Mouse (Mus musculus): ENCODE results near the gene Rtl8c. TPM values are rescaled to one million over a fixed set of nuclear protein-coding genes. Genes with fewer than 3 reads are reported as not detected.
A peak's percentile ranks its signal among the peaks of the same experiment; 100 is the strongest.
"Not testable (repeated sequence)": the region's sequence is repeated elsewhere in the genome, so short reads cannot be mapped to it uniquely, and the experiment has no call there.

Gene Rtl8c
- 1.5 and 4.2 TPM in 2 replicates for total RNA-seq (2017)

GRCm38 (mm10) chrX:53607242-53608121, at the start of gene Rtl8c:
Gene Rtl8c, plus strand, starts transcription at chrX:53608032.
- no peak for ATAC-seq (ENCODE audit: extremely low read depth, insufficient number of reproducible peaks, low FRiP score, poor library complexity, severe bottlenecking)

- no peak for ATAC-seq (ENCODE audit: extremely low read depth, insufficient number of reproducible peaks, low FRiP score, poor library complexity, severe bottlenecking)
These were observed 28.5 kb upstream of the Rtl8c start for GRCm38 (mm10) chrX:53579311-53579710.

- not testable (repeated sequence) for ATAC-seq (ENCODE audit: extremely low read depth, insufficient number of reproducible peaks, low FRiP score, poor library complexity, severe bottlenecking)
These were observed 26.4 kb upstream of the Rtl8c start for GRCm38 (mm10) chrX:53581407-53581806.

- not testable (repeated sequence) for ATAC-seq (ENCODE audit: extremely low read depth, insufficient number of reproducible peaks, low FRiP score, poor library complexity, severe bottlenecking)
These were observed 24.4 kb upstream of the Rtl8c start for GRCm38 (mm10) chrX:53583404-53583803.

GRCm38 (mm10) chrX:53599993-53600392, 7.8 kb upstream of the Rtl8c start:
- not testable (repeated sequence) for ATAC-seq (ENCODE audit: extremely low read depth, insufficient number of reproducible peaks, low FRiP score, poor library complexity, severe bottlenecking)

GRCm38 (mm10) chrX:53606176-53606575, 1.7 kb upstream of the Rtl8c start:
- not testable (repeated sequence) for ATAC-seq (ENCODE audit: extremely low read depth, insufficient number of reproducible peaks, low FRiP score, poor library complexity, severe bottlenecking)

GRCm38 (mm10) chrX:53608122-53608813, 436 bp downstream of the Rtl8c start:
- ATAC-seq (ENCODE audit: extremely low read depth, insufficient number of reproducible peaks, low FRiP score, poor library complexity, severe bottlenecking) = no peak

GRCm38 (mm10) chrX:53608879-53609278, 1.0 kb downstream of the Rtl8c start, which contains the start of gene Gm14597:
Gene Gm14597, minus strand, starts transcription at chrX:53608979.
- ATAC-seq (ENCODE audit: extremely low read depth, insufficient number of reproducible peaks, low FRiP score, poor library complexity, severe bottlenecking) = not testable (repeated sequence)

GRCm38 (mm10) chrX:53610571-53610970, 2.7 kb downstream of the Rtl8c start:
- 0 out of 2 replicates have a peak, but pooled peaks have one; percentile 53 for ATAC-seq (ENCODE audit: extremely low read depth, insufficient number of reproducible peaks, low FRiP score, poor library complexity, severe bottlenecking)

GRCm38 (mm10) chrX:53611395-53611794, 3.6 kb downstream of the Rtl8c start:
- not testable (repeated sequence) for ATAC-seq (ENCODE audit: extremely low read depth, insufficient number of reproducible peaks, low FRiP score, poor library complexity, severe bottlenecking)

- ATAC-seq (ENCODE audit: extremely low read depth, insufficient number of reproducible peaks, low FRiP score, poor library complexity, severe bottlenecking) = not testable (repeated sequence)
These were observed 30.3 kb downstream of the Rtl8c start for GRCm38 (mm10) chrX:53638107-53638506.

GRCm38 (mm10) chrX:53642604-53642979, 34.8 kb downstream of the Rtl8c start:
- ATAC-seq (ENCODE audit: extremely low read depth, insufficient number of reproducible peaks, low FRiP score, poor library complexity, severe bottlenecking) = not testable (repeated sequence)

GRCm38 (mm10) chrX:53642980-53643961, 35.4 kb downstream of the Rtl8c start, which contains the start of gene Rtl8a:
Gene Rtl8a, minus strand, starts transcription at chrX:53643682.
- peak; percentile 89 for ATAC-seq (ENCODE audit: extremely low read depth, insufficient number of reproducible peaks, low FRiP score, poor library complexity, severe bottlenecking)

GRCm38 (mm10) chrX:53645885-53646284, 38.1 kb downstream of the Rtl8c start:
- ATAC-seq (ENCODE audit: extremely low read depth, insufficient number of reproducible peaks, low FRiP score, poor library complexity, severe bottlenecking) = no peak

- ATAC-seq (ENCODE audit: extremely low read depth, insufficient number of reproducible peaks, low FRiP score, poor library complexity, severe bottlenecking) = not testable (repeated sequence)
These were observed 45.1 kb downstream of the Rtl8c start for GRCm38 (mm10) chrX:53652917-53653316.
